Mouse (Mus musculus): ENCODE data around the gene Ank2. TPM values are rescaled to one million over a fixed set of nuclear protein-coding genes. Genes with fewer than 3 reads are reported as not detected.

The Ank2 gene
- polyA plus RNA-seq, 1 experiment from 2014 or later = 47.1 TPM

GRCm38 (mm10) chr3:127003946-127004345, 495.2 kb downstream of the Ank2 start:
- Histone ChIP-seq H3K4me3 (no peak overlapping the region), H3K27me3 (no peaks in the 10 kb centered on the region), H3K9me3 (no peaks in the 10 kb centered on the region), H3K36me3 (0 out of 2 replicates have a peak, but pooled peaks cover 4% of the 10 kb centered on the region), H3K9ac (no peak overlapping the region), H3K4me1 (peaks cover under 1% of the 10 kb centered on the region; the same call in 1 of the 2 replicates), H3K4me2 (replicated peaks) (no peak overlapping the region), H3K27ac (no peak overlapping the region)
- WGBS = 95% methylated on average over 11 of the region's 11 CpGs
- ATAC-seq (ENCODE audit: insufficient number of reproducible peaks, insufficient read depth, low FRiP score, low TSS enrichment) = no peak

GRCm38 (mm10) chr3:126998742-126999112, 500.4 kb downstream of the Ank2 start:
- no peak for ATAC-seq (ENCODE audit: insufficient number of reproducible peaks, insufficient read depth, low FRiP score, low TSS enrichment)

GRCm38 (mm10) chr3:126998008-126998741, 501.0 kb downstream of the Ank2 start:
- Histone ChIP-seq H3K36me3 (no peaks in the 10 kb centered on the region), H3K4me1 (peaks cover 14% of the 10 kb centered on the region; the same call in 1 of the 2 replicates), H3K27ac (peak overlapping the region; percentile 69), H3K4me3 (peak overlapping the region; percentile 25), H3K4me2 (replicated peaks) (peak overlapping the region; percentile 55), H3K27me3 (no peaks in the 10 kb centered on the region), H3K9ac (peak overlapping the region; percentile 34; the same call in 1 of the 2 replicates), H3K9me3 (no peaks in the 10 kb centered on the region)
- ATAC-seq (ENCODE audit: insufficient number of reproducible peaks, insufficient read depth, low FRiP score, low TSS enrichment) = peak; percentile 82
- 7% methylated on average over 12 of the region's 12 CpGs for WGBS

More at GRCm38 (mm10) chr3:126998742-126999112, 500.4 kb downstream of the Ank2 start:
- 8% methylated on average over 8 of the region's 8 CpGs for WGBS
- Histone ChIP-seq H3K4me2 (replicated peaks) (peak overlapping the region; percentile 55), H3K9me3 (no peaks in the 10 kb centered on the region), H3K27me3 (no peaks in the 10 kb centered on the region), H3K4me3 (peak overlapping the region; percentile 25), H3K36me3 (no peaks in the 10 kb centered on the region), H3K27ac (peak overlapping the region; percentile 69), H3K9ac (no peak overlapping the region), H3K4me1 (peaks cover 14% of the 10 kb centered on the region; the same call in 1 of the 2 replicates)

GRCm38 (mm10) chr3:126997391-126998007, 501.7 kb downstream of the Ank2 start:
- peak overlapping the region; percentile 69 for H3K27ac ChIP-seq
- H3K4me1 ChIP-seq = peaks cover 14% of the 10 kb centered on the region; the same call in 1 of the 2 replicates
- no peaks in the 10 kb centered on the region for H3K9me3 ChIP-seq
- 8% methylated on average over 17 of the region's 17 CpGs for WGBS
- peak overlapping the region; percentile 34; the same call in 1 of the 2 replicates for H3K9ac ChIP-seq
- ATAC-seq (ENCODE audit: insufficient number of reproducible peaks, insufficient read depth, low FRiP score, low TSS enrichment) = no peak; the same call in 1 of the 2 replicates
- peak overlapping the region; percentile 25 for H3K4me3 ChIP-seq
- no peaks in the 10 kb centered on the region for H3K27me3 ChIP-seq
- peak overlapping the region; percentile 55 for H3K4me2 ChIP-seq (replicated peaks)
- H3K36me3 ChIP-seq = no peaks in the 10 kb centered on the region

GRCm38 (mm10) chr3:126996721-126997120, 502.4 kb downstream of the Ank2 start:
- Histone ChIP-seq H3K27ac (no peak overlapping the region), H3K27me3 (no peaks in the 10 kb centered on the region), H3K4me1 (peaks cover 14% of the 10 kb centered on the region; the same call in 1 of the 2 replicates), H3K9me3 (no peaks in the 10 kb centered on the region), H3K36me3 (no peaks in the 10 kb centered on the region), H3K9ac (no peak overlapping the region), H3K4me3 (no peak overlapping the region), H3K4me2 (replicated peaks) (no peak overlapping the region)
- WGBS = 67% methylated on average over 8 of the region's 8 CpGs
- ATAC-seq (ENCODE audit: insufficient number of reproducible peaks, insufficient read depth, low FRiP score, low TSS enrichment) = no peak

GRCm38 (mm10) chr3:126995970-126996369, 503.2 kb downstream of the Ank2 start:
- H3K9ac ChIP-seq = no peak overlapping the region
- peaks cover 14% of the 10 kb centered on the region; the same call in 1 of the 2 replicates for H3K4me1 ChIP-seq
- H3K9me3 ChIP-seq = no peaks in the 10 kb centered on the region
- H3K27me3 ChIP-seq = no peaks in the 10 kb centered on the region
- no peaks in the 10 kb centered on the region for H3K36me3 ChIP-seq
- no peak overlapping the region for H3K4me3 ChIP-seq
- 79% methylated on average over 4 of the region's 4 CpGs for WGBS
- ATAC-seq (ENCODE audit: insufficient number of reproducible peaks, insufficient read depth, low FRiP score, low TSS enrichment) = no peak
- H3K4me2 ChIP-seq (replicated peaks) = no peak overlapping the region
- no peak overlapping the region for H3K27ac ChIP-seq

GRCm38 (mm10) chr3:126994149-126994548, 505.0 kb downstream of the Ank2 start:
- H3K9ac ChIP-seq = no peak overlapping the region
- H3K27ac ChIP-seq = no peak overlapping the region
- no peak for ATAC-seq (ENCODE audit: insufficient number of reproducible peaks, insufficient read depth, low FRiP score, low TSS enrichment)
- H3K4me3 ChIP-seq = no peak overlapping the region
- no peaks in the 10 kb centered on the region for H3K27me3 ChIP-seq
- H3K9me3 ChIP-seq = no peaks in the 10 kb centered on the region
- H3K4me2 ChIP-seq (replicated peaks) = no peak overlapping the region
- WGBS = 56% methylated on average over 7 of the region's 7 CpGs
- H3K4me1 ChIP-seq = peaks cover 14% of the 10 kb centered on the region; the same call in 1 of the 2 replicates
- no peaks in the 10 kb centered on the region for H3K36me3 ChIP-seq

- 89% methylated on average over 3 of the region's 3 CpGs for WGBS
- Histone ChIP-seq H3K4me3 (no peak overlapping the region), H3K4me2 (replicated peaks) (no peak overlapping the region), H3K9me3 (no peaks in the 10 kb centered on the region), H3K36me3 (no peaks in the 10 kb centered on the region), H3K27ac (no peak overlapping the region), H3K9ac (no peak overlapping the region), H3K27me3 (no peaks in the 10 kb centered on the region), H3K4me1 (no peaks in the 10 kb centered on the region)
- no peak for ATAC-seq (ENCODE audit: insufficient number of reproducible peaks, insufficient read depth, low FRiP score, low TSS enrichment)
Measured at GRCm38 (mm10) chr3:126989936-126990335, 509.2 kb downstream of the Ank2 start.

GRCm38 (mm10) chr3:126986687-126987086, 512.5 kb downstream of the Ank2 start:
- WGBS = 90% methylated on average over 3 of the region's 3 CpGs
- Histone ChIP-seq H3K9me3 (no peaks in the 10 kb centered on the region), H3K9ac (no peak overlapping the region), H3K36me3 (no peaks in the 10 kb centered on the region), H3K27me3 (no peaks in the 10 kb centered on the region), H3K4me3 (no peak overlapping the region), H3K4me1 (no peaks in the 10 kb centered on the region), H3K27ac (no peak overlapping the region), H3K4me2 (replicated peaks) (no peak overlapping the region)
- ATAC-seq (ENCODE audit: insufficient number of reproducible peaks, insufficient read depth, low FRiP score, low TSS enrichment) = no peak

GRCm38 (mm10) chr3:126982814-126983213, 516.3 kb downstream of the Ank2 start:
- H3K27ac ChIP-seq = no peak overlapping the region
- no peak for ATAC-seq (ENCODE audit: insufficient number of reproducible peaks, insufficient read depth, low FRiP score, low TSS enrichment)
- H3K4me3 ChIP-seq = no peak overlapping the region
- no peak overlapping the region for H3K4me2 ChIP-seq (replicated peaks)
- no peaks in the 10 kb centered on the region for H3K4me1 ChIP-seq
- no peak overlapping the region for H3K9ac ChIP-seq
- H3K36me3 ChIP-seq = no peaks in the 10 kb centered on the region
- no peaks in the 10 kb centered on the region for H3K9me3 ChIP-seq
- no peaks in the 10 kb centered on the region for H3K27me3 ChIP-seq
- 83% methylated on average over 5 of the region's 5 CpGs for WGBS

GRCm38 (mm10) chr3:126981163-126981562, 518.0 kb downstream of the Ank2 start:
- Histone ChIP-seq H3K9me3 (no peaks in the 10 kb centered on the region), H3K9ac (no peak overlapping the region), H3K4me2 (replicated peaks) (no peak overlapping the region), H3K27ac (no peak overlapping the region), H3K4me1 (no peaks in the 10 kb centered on the region), H3K36me3 (no peaks in the 10 kb centered on the region), H3K27me3 (no peaks in the 10 kb centered on the region), H3K4me3 (no peak overlapping the region)
- 92% methylated on average over 3 of the region's 3 CpGs for WGBS
- ATAC-seq (ENCODE audit: insufficient number of reproducible peaks, insufficient read depth, low FRiP score, low TSS enrichment) = no peak

GRCm38 (mm10) chr3:126979635-126980034, 519.5 kb downstream of the Ank2 start:
- no peak for ATAC-seq (ENCODE audit: insufficient number of reproducible peaks, insufficient read depth, low FRiP score, low TSS enrichment)
- no peak overlapping the region for H3K4me2 ChIP-seq (replicated peaks)
- no peaks in the 10 kb centered on the region for H3K4me1 ChIP-seq
- no peak overlapping the region for H3K9ac ChIP-seq
- H3K9me3 ChIP-seq = no peaks in the 10 kb centered on the region
- H3K27ac ChIP-seq = no peak overlapping the region
- H3K4me3 ChIP-seq = no peak overlapping the region
- WGBS = 70% methylated on average over 3 of the region's 3 CpGs
- no peaks in the 10 kb centered on the region for H3K36me3 ChIP-seq
- H3K27me3 ChIP-seq = no peaks in the 10 kb centered on the region
